Mouse (Mus musculus) forebrain, postnatal 0 days (tissue): ENCODE measurements at regions not wholly inside any gene's neighbourhood (a gene's known extent, or its start where the extent isn't known, plus 50 kb on each side); places are given as distances from the start of the nearest gene placed in this dataset.
"Not testable (repeated sequence)": the region's sequence is repeated elsewhere in the genome, so short reads cannot be mapped to it uniquely, and the experiment has no call there.

Source experiments
- ATAC-seq: fragments of 200-750 bp; cut with Nextera tagmentation; 2 replicates; pipeline ENCODE4 v1.8.0; 2017; ENCODE audit warnings: mild to moderate bottlenecking, moderate library complexity
- DNase-seq: peaks from one replicate; pipeline ENCODE4 v3.0.0-alpha.2; 2015
- H3K27ac ChIP-seq: fragments of 300-500 bp; sonication (generic); 2 replicates; pipeline ENCODE4 v1.5.1; 2014; ENCODE audit warnings: low read depth, mild to moderate bottlenecking, antibody characterized with exemption, low read length, moderate library complexity, mixed read lengths
- H3K27me3 ChIP-seq: fragments of 300-500 bp; sonication (generic); 2 replicates; pipeline ENCODE4 v1.6.1; 2014; ENCODE audit warnings: mild to moderate bottlenecking, low read length, mixed read lengths; ENCODE audit not compliant: insufficient read depth
- H3K36me3 ChIP-seq: fragments of 300-500 bp; sonication (generic); 2 replicates; pipeline ENCODE4 v1.6.1; 2014; ENCODE audit warnings: mild to moderate bottlenecking, moderate library complexity; ENCODE audit not compliant: insufficient read depth
- H3K4me1 ChIP-seq: fragments of 300-500 bp; sonication (generic); 2 replicates; pipeline ENCODE4 v1.6.1; 2014; ENCODE audit warnings: antibody characterized with exemption; ENCODE audit not compliant: insufficient read depth
- H3K4me2 ChIP-seq: fragments of 300-500 bp; sonication (generic); 2 replicates; pipeline ENCODE4 v1.6.1; 2014; ENCODE audit warnings: low read depth, mild to moderate bottlenecking, moderate library complexity
- H3K4me3 ChIP-seq: fragments of 300-500 bp; sonication (generic); 2 replicates; pipeline ENCODE4 v1.5.1; 2014; ENCODE audit warnings: low read depth, low read length, mixed read lengths
- H3K9ac ChIP-seq: fragments of 300-500 bp; sonication (generic); 2 replicates; pipeline ENCODE4 v1.6.1; 2014; ENCODE audit warnings: mild to moderate bottlenecking
- H3K9me3 ChIP-seq: fragments of 300-500 bp; sonication (generic); 2 replicates; pipeline ENCODE4 v1.6.1; 2016; ENCODE audit warnings: low read length
- CTCF ChIP-seq: sonication (generic); IDR thresholded peaks from 2 replicates; pipeline ENCODE4 v1.5.1; 2016; ENCODE audit warnings: antibody characterized with exemption, control low read depth, low read depth
- WGBS: fragments of 180-500 bp; shearing (Covaris S2); extraction: QIAGEN DNeasy Blood & Tissue Kit; methylation state at CpG from one replicate; pipeline ENCODE4 v1.1.7; 2014; 5-methylcytosine and 5-hydroxymethylcytosine counted together

DNA sequence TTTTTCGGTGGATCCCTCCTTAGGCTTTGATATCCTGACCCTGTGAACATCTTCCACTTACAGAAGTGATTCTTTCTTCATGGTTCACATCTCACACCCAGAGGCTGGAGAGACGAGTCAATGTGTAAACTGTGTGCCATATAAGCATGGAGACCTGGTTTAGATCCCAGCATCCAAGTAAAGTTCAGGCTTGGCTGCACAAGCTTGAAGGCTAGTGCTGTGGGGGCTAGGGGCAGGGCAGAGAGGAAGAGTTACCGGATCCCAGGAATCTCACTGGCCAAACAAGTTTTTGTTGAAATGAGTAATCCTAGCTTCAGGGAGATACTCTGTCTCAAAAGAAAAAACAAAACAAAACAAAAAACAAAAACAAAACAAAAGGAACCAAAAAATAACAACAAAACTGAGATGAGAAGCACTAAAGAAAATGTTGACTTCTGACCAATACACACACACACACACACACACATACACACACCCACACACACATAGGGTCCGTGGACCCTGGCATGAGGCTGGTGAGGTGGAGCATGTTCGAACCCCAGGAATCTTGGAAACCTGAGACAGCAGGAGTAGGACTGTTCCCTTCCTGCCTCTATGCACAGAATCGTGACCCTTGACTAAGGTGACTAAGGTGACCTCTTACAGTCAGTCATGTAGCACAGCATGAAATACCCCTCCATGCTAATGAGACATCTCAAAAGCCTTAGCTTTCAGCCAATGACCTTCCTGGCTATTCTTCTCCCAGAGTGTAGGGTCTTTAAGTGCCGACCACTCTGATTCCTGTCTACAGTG, 55.2 kb downstream of the Gm12728 start:
- 81% methylated on average over 7 of the region's 7 CpGs for whole genome bisulfite sequencing
- no peak overlapping the region for H3K4me2 ChIP-seq
- no peaks in the 10 kb centered on the region for H3K36me3 ChIP-seq
- no peak for TF ChIP-seq CTCF
- H3K4me3 ChIP-seq = no peak overlapping the region
- ATAC-seq (no peak), DNase-seq (no peak)
- H3K27me3 ChIP-seq = no peaks in the 10 kb centered on the region
- no peak overlapping the region for H3K27ac ChIP-seq
- H3K9me3 ChIP-seq = no peaks in the 10 kb centered on the region
- H3K9ac ChIP-seq = no peak overlapping the region
- H3K4me1 ChIP-seq = no peaks in the 10 kb centered on the region

DNA sequence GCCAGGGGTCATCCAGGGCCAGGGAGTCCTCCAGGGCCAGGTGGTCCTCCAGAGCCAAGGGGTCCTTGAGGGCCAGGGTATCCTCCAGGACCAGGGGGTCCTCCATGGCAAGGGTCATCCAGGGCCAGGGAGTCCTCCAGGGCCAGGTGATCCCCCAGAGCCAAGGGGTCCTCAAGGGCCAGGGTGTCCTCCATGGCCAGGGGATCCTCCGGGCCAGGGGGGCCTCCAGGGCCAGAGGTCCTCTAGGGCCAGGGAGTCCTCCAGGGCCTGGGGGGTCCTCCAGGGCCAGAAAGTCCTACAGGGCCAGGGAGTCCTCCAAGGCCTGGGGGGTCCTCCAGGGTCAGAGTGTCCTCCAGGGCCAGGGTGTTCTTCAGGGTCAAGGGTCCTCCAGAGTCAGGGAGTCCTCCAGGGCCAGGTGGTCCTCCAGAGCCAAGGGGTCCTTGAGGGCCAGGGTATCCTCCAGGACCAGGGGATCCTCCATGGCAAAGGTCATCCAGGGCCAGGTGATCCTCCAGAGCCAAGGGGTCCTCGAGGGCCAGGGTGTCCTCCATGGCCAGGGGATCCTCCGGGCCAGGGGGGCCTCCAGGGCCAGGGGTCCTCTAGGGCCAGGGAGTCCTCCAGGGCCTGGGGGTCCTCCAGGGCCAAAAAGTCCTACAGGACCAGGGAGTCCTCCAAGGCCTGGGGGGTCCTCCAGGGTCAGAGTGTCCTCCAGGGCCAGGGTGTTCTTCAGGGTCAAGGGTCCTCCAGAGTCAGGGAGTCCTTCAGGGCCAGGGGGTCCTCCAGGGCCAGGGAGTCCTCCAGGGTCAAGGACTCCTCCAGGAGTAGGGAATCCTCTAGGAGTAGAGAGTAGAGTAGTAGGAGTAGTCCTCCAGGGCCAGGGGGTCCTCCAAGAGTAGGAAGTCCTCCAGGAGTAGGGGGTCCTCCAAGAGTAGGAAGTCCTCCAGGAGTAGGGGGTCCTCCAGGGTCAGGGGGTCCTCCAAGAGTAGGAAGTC, 56.6 kb downstream of the Gm12728 start:
- H3K27me3 ChIP-seq, H3K4me3 ChIP-seq, ATAC-seq, H3K9ac ChIP-seq, H3K4me2 ChIP-seq, H3K36me3 ChIP-seq, H3K4me1 ChIP-seq, DNase-seq, H3K27ac ChIP-seq, H3K9me3 ChIP-seq: not testable (repeated sequence)
- 92% methylated on average over 3 of the region's 3 CpGs for WGBS

DNA sequence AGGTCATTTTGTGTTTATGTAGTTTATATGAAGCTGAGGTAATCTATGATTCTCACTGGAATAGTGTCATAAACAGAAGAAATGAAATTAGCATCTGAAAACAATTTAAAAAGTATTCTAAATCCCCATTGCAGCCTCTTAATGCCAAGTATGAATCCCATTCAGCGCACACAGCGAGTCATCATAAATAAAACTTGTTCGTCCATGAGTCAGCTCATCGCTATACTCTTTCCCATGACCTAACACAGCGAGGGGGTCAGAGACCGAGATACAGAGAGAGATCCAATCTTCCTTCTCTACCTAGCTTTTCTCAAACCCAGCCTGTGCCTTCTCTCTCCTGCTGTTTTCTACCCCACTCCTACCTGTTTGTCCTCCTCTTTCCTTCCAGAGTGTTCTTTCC, 63.4 kb downstream of the Gm12728 start:
- DNase-seq = no peak
- Histone ChIP-seq H3K27me3 (no peaks in the 10 kb centered on the region), H3K9ac (no peak overlapping the region), H3K4me1 (no peaks in the 10 kb centered on the region), H3K9me3 (peaks cover 8% of the 10 kb centered on the region; the same call in 1 of the 2 replicates), H3K36me3 (no peaks in the 10 kb centered on the region), H3K4me2 (no peak overlapping the region), H3K4me3 (no peak overlapping the region), H3K27ac (no peak overlapping the region)
- no peak for TF ChIP-seq CTCF
- WGBS = 92% methylated on average over 6 of the region's 6 CpGs
- ATAC-seq = no peak

DNA sequence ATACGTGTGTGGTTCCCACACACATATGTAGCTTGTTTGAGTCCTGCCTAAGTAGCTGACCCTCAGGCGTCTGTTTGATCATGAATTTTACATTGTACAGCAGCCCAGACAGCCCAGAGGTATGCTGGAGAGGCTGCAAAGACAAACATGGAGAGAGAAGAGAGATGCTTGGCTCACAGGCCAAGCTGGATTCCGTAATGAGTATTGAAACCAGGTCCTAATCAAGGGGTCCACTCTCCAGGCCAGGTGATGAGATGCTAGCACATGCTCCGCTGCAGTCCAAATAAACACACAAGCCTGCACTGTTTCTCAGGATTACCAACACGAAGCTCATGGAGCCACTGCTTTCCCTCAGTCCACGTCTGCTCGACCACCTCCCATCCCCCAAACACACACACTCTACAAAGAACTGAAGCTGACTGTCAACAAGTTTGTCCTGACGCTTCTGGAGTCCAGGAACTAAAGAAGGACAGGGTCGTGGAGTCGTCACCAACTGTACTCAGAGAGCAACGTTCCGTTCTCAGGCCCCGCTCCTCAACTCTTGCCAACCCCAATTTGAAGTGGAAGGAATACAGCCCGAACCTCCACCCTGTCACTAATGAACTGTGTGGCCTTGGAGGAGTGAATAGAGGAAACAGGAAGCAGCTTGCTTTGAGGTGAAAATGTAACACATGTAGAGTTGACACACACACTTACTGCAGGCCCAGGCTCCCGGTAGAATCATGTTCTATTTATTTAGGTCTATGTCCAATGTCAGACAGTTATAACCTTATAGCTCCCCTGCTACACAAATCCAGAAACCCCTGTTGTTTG, 69.6 kb downstream of the Gm12728 start:
- no peak for ATAC-seq

DNA sequence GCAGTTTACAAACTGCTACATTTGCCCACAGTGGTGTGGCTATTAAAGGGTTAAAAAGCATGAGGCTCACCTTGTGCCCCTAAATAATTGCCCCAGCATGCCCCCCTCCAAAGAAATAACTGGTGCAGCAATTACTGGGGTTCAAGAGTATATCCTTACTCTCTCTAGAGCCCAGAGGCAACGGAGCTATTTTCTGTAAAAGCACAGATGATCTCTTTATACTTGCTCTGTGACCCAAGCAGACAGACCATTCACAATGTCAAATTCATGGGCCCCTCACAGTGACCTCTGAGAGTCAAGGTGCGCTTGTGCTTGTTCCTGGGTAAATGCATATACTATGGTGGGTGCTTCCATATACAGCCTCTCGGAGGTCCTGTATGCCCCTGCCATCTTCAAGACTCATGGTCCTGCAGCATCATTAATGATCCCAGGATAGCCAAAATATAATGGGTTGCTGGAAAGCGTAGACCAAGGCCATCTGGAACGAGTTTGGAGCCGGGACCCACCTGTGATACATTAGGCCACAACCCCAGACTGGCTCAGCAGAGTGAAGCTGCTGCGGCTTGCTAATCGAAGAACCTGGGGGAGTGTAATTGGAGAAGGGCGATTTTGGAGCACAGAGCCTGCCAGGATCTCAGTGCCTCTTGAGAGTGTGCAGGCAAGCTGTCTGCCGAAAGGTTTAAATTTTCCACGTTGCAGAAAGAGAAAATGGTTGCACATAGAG, 71.4 kb downstream of the Gm12728 start:
- no peaks in the 10 kb centered on the region for H3K27me3 ChIP-seq

More for the DNA sequence above, 69.6 kb downstream of the Gm12728 start:
- H3K27ac ChIP-seq = no peak overlapping the region
- no peak overlapping the region for H3K9ac ChIP-seq
- H3K4me1 ChIP-seq = no peaks in the 10 kb centered on the region
- no peak for DNase-seq
- H3K4me2 ChIP-seq = no peak overlapping the region
- H3K9me3 ChIP-seq = no peaks in the 10 kb centered on the region
- no peak overlapping the region for H3K4me3 ChIP-seq
- no peaks in the 10 kb centered on the region for H3K36me3 ChIP-seq
- no peak for TF ChIP-seq CTCF
- no peaks in the 10 kb centered on the region for H3K27me3 ChIP-seq
- WGBS = 88% methylated on average over 15 of the region's 15 CpGs

DNA sequence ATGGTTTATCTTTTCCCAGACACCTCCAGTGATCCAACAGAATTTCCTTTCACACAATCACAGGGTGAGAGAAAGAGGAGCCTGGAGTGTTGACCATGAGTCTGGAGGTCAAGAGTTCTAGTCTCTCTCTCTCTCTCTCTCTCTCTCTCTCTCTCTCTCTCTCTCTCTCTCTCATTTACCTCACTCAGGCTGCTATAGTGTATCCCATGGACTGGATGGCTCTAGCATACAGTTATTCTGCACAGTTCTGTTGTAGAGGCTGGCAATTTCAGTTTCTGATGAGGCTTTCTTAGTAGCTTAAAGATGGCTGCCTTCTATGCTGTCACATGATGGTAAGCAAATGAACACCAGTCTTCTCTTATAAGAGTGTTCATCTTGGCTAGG, 72.0 kb downstream of the Gm12728 start:
- Histone ChIP-seq H3K36me3 (no peaks in the 10 kb centered on the region), H3K4me2 (no peak overlapping the region), H3K27ac (no peak overlapping the region), H3K4me3 (no peak overlapping the region), H3K4me1 (no peaks in the 10 kb centered on the region), H3K9me3 (no peaks in the 10 kb centered on the region), H3K27me3 (no peaks in the 10 kb centered on the region), H3K9ac (no peak overlapping the region)
- DNase-seq = no peak
- ATAC-seq = no peak
- no peak for TF ChIP-seq CTCF

More for the DNA sequence above, 71.4 kb downstream of the Gm12728 start:
- DNase-seq (no peak), ATAC-seq (no peak)
- no peak for TF ChIP-seq CTCF
- Histone ChIP-seq H3K4me1 (no peaks in the 10 kb centered on the region), H3K4me2 (no peak overlapping the region), H3K9me3 (no peaks in the 10 kb centered on the region), H3K36me3 (no peaks in the 10 kb centered on the region), H3K9ac (no peak overlapping the region), H3K27ac (no peak overlapping the region), H3K4me3 (no peak overlapping the region)
- WGBS = 78% methylated on average over 11 of the region's 11 CpGs
